Mouse (Mus musculus): ENCODE data around the gene Trhde. TPM values are rescaled to one million over a fixed set of nuclear protein-coding genes. Genes with fewer than 3 reads are reported as not detected.

Trhde gene
- total RNA-seq (2022): 10 to 100 TPM; 24.5 to 28.3 (median 25.6) TPM

- DNase-seq (ENCODE audit: low spot score in 2 of 2): peak; percentile 32 to 46
These were observed at the start of gene Trhde for GRCm38 (mm10) chr10:114802161-114802651. Gene Trhde (minus strand): TSS chr10:114802307.

GRCm38 (mm10) chr10:114841966-114842365, 39.9 kb upstream of the Trhde start:
- no peak for DNase-seq (ENCODE audit: low spot score in 2 of 2)

- DNase-seq (ENCODE audit: low spot score in 2 of 2): peak in 1 of 2 experiments; percentile 13
These were observed 39.3 kb upstream of the Trhde start for GRCm38 (mm10) chr10:114841440-114841839.

GRCm38 (mm10) chr10:114831313-114831712, 29.2 kb upstream of the Trhde start:
- no peak for DNase-seq (ENCODE audit: low spot score in 2 of 2)

- no peak for DNase-seq (ENCODE audit: low spot score in 2 of 2)
These were observed 6.7 kb upstream of the Trhde start for GRCm38 (mm10) chr10:114808799-114809198.

GRCm38 (mm10) chr10:114805884-114806283, 3.8 kb upstream of the Trhde start:
- DNase-seq (ENCODE audit: low spot score in 2 of 2): no peak

GRCm38 (mm10) chr10:114801457-114802160, 498 bp downstream of the Trhde start:
- DNase-seq (ENCODE audit: low spot score in 2 of 2): peak; percentile 18 to 32

- no peak for DNase-seq (ENCODE audit: low spot score in 2 of 2)
These were observed 1.5 kb downstream of the Trhde start for GRCm38 (mm10) chr10:114800331-114801304.

GRCm38 (mm10) chr10:114799481-114799880, 2.6 kb downstream of the Trhde start:
- no peak for DNase-seq (ENCODE audit: low spot score in 2 of 2)

GRCm38 (mm10) chr10:114798788-114799187, 3.3 kb downstream of the Trhde start:
- DNase-seq (ENCODE audit: low spot score in 2 of 2): no peak

GRCm38 (mm10) chr10:114798218-114798617, 3.9 kb downstream of the Trhde start:
- DNase-seq (ENCODE audit: low spot score in 2 of 2): no peak

GRCm38 (mm10) chr10:114797664-114798063, 4.4 kb downstream of the Trhde start:
- no peak for DNase-seq (ENCODE audit: low spot score in 2 of 2)

GRCm38 (mm10) chr10:114796872-114797271, 5.2 kb downstream of the Trhde start:
- DNase-seq (ENCODE audit: low spot score in 2 of 2): no peak

- DNase-seq (ENCODE audit: low spot score in 2 of 2): no peak
These were observed 7.9 kb downstream of the Trhde start for GRCm38 (mm10) chr10:114794214-114794613.

GRCm38 (mm10) chr10:114765914-114766313, 36.2 kb downstream of the Trhde start:
- DNase-seq (ENCODE audit: low spot score in 2 of 2): no peak

- DNase-seq (ENCODE audit: low spot score in 2 of 2): no peak
These were observed 40.0 kb downstream of the Trhde start for GRCm38 (mm10) chr10:114762125-114762524.

- DNase-seq (ENCODE audit: low spot score in 2 of 2): no peak
These were observed 42.9 kb downstream of the Trhde start for GRCm38 (mm10) chr10:114759240-114759639.

- no peak for DNase-seq (ENCODE audit: low spot score in 2 of 2)
These were observed 43.5 kb downstream of the Trhde start for GRCm38 (mm10) chr10:114758614-114759013.

GRCm38 (mm10) chr10:114742755-114743705, 59.1 kb downstream of the Trhde start:
- DNase-seq (ENCODE audit: low spot score in 2 of 2): no peak

GRCm38 (mm10) chr10:114739916-114740315, 62.2 kb downstream of the Trhde start:
- DNase-seq (ENCODE audit: low spot score in 2 of 2): no peak

- DNase-seq (ENCODE audit: low spot score in 2 of 2): peak in 1 of 2 experiments; percentile 42
These were observed 64.5 kb downstream of the Trhde start for GRCm38 (mm10) chr10:114737581-114737980.
